Comparison of ENCODE assay signal across 23 mouse cellular contexts in genomic region chr11:24101625-24102024, GRCm38 (mm10). TPM values are rescaled to one million over a fixed set of nuclear protein-coding genes. Genes with fewer than 3 reads are reported as not detected.
DNase-seq lines count a peak whose midpoint lies in the region; ATAC-seq and TF ChIP-seq lines count a peak whose summit lies in the region.
"Had no signal": no experiment of that assay in that cellular context is flagged by ENCODE, and none has a peak within 500 bp of the region (broad histone marks: within the 10 kb centered on the region; RNA-seq: fewer than 3 reads in every experiment).

No protein-coding gene starts in this region.

- TF ChIP-seq POLR2A in thymus, adult 2 months (IDR thresholded peaks at IDR 0.05; ENCODE audit: control insufficient read depth, extremely low read depth, insufficient read depth, low read length, poor library complexity): no peak

- TF ChIP-seq CTCF in hindbrain, postnatal 0 days (IDR thresholded peaks at IDR 0.05; ENCODE audit: low read depth): no peak
- no peak for TF ChIP-seq CTCF in midbrain, postnatal 0 days (IDR thresholded peaks at IDR 0.05)
- no peak for TF ChIP-seq CTCF in thymus, adult 2 months (IDR thresholded peaks at IDR 0.05; ENCODE audit: borderline replicate concordance, control insufficient read depth, extremely low read depth, insufficient read depth, low read length, poor library complexity)

- no peaks in the 10 kb centered on the region for H3K9me3 ChIP-seq in embryonic facial prominence, embryonic 13.5 days
- no peaks in the 10 kb centered on the region for H3K9me3 ChIP-seq in embryonic facial prominence, embryonic 10.5 days
- no peaks in the 10 kb centered on the region for H3K9me3 ChIP-seq in hindbrain, embryonic 13.5 days
- no peaks in the 10 kb centered on the region for H3K9me3 ChIP-seq in hindbrain, postnatal 0 days (ENCODE audit: low read length)
- no peaks in the 10 kb centered on the region for H3K9me3 ChIP-seq in liver, embryonic 11.5 days (ENCODE audit: control insufficient read depth, low read length)
- H3K9me3 ChIP-seq in midbrain, postnatal 0 days (ENCODE audit: low read length): no peaks in the 10 kb centered on the region
- H3K9me3 ChIP-seq: intestine, embryonic 15.5 days; limb, embryonic 15.5 days; midbrain, embryonic 13.5 days; neural tube, embryonic 13.5 days had no signal

- H3K4me2 ChIP-seq in embryonic facial prominence, embryonic 13.5 days: no peak overlapping the region
- H3K4me2 ChIP-seq in hindbrain, embryonic 13.5 days: no peak overlapping the region
- no peak overlapping the region for H3K4me2 ChIP-seq in hindbrain, postnatal 0 days (ENCODE audit: low read depth, low read length)
- no peak overlapping the region for H3K4me2 ChIP-seq in liver, embryonic 11.5 days
- H3K4me2 ChIP-seq in midbrain, postnatal 0 days (ENCODE audit: low read depth, low read length, poor library complexity, severe bottlenecking): no peak overlapping the region
- H3K4me2 ChIP-seq: intestine, embryonic 15.5 days; limb, embryonic 15.5 days; midbrain, embryonic 13.5 days had no signal

- no peak overlapping the region for H3K4me3 ChIP-seq in embryonic facial prominence, embryonic 13.5 days
- H3K4me3 ChIP-seq in embryonic facial prominence, embryonic 10.5 days: no peak overlapping the region
- no peak overlapping the region for H3K4me3 ChIP-seq in hindbrain, embryonic 13.5 days
- H3K4me3 ChIP-seq in hindbrain, postnatal 0 days (ENCODE audit: low read length): no peak overlapping the region
- H3K4me3 ChIP-seq in liver, embryonic 11.5 days (ENCODE audit: low read depth, low read length): no peak overlapping the region
- H3K4me3 ChIP-seq in midbrain, postnatal 0 days (ENCODE audit: low read depth, low read length): no peak overlapping the region
- no peak overlapping the region for H3K4me3 ChIP-seq in thymus, adult 2 months (ENCODE audit: control insufficient read depth, insufficient read depth, low read length)
- H3K4me3 ChIP-seq: intestine, embryonic 15.5 days; limb, embryonic 15.5 days; midbrain, embryonic 13.5 days; neural tube, embryonic 13.5 days had no signal

- WGBS in embryonic facial prominence, embryonic 13.5 days: 76% methylated on average over 3 of the region's 3 CpGs
- WGBS in embryonic facial prominence, embryonic 10.5 days: 91% methylated on average over 3 of the region's 3 CpGs
- whole genome bisulfite sequencing in hindbrain, embryonic 13.5 days: 89% methylated on average over 3 of the region's 3 CpGs
- WGBS in hindbrain, postnatal 0 days: 82% methylated on average over 3 of the region's 3 CpGs
- WGBS in liver, embryonic 11.5 days: 48% methylated on average over 3 of the region's 3 CpGs
- WGBS in midbrain, postnatal 0 days: 88% methylated on average over 3 of the region's 3 CpGs
- WGBS in thymus, adult 2 months: 91% methylated on average over 3 of the region's 3 CpGs

- H3K4me1 ChIP-seq in embryonic facial prominence, embryonic 13.5 days: peaks cover 69% of the 10 kb centered on the region
- H3K4me1 ChIP-seq in embryonic facial prominence, embryonic 10.5 days: peaks cover 50% of the 10 kb centered on the region
- peaks cover 78% of the 10 kb centered on the region for H3K4me1 ChIP-seq in hindbrain, embryonic 13.5 days (replicated peaks)
- H3K4me1 ChIP-seq in hindbrain, postnatal 0 days (ENCODE audit: insufficient read depth, low read length): peaks cover 6% of the 10 kb centered on the region
- H3K4me1 ChIP-seq in liver, embryonic 11.5 days (replicated peaks; ENCODE audit: control insufficient read depth, insufficient read depth, low read length): peaks cover 50% of the 10 kb centered on the region
- peaks cover 3% of the 10 kb centered on the region; the same call in 1 of the 2 replicates for H3K4me1 ChIP-seq in midbrain, postnatal 0 days (ENCODE audit: insufficient read depth, low read length)
- no peaks in the 10 kb centered on the region for H3K4me1 ChIP-seq in thymus, adult 2 months (replicated peaks; ENCODE audit: control insufficient read depth, insufficient read depth, low read length)

- no peaks in the 10 kb centered on the region for H3K27me3 ChIP-seq in embryonic facial prominence, embryonic 13.5 days
- no peaks in the 10 kb centered on the region for H3K27me3 ChIP-seq in embryonic facial prominence, embryonic 10.5 days (replicated peaks; ENCODE audit: low read depth, poor library complexity, severe bottlenecking)
- H3K27me3 ChIP-seq in hindbrain, embryonic 13.5 days: no peaks in the 10 kb centered on the region
- no peaks in the 10 kb centered on the region for H3K27me3 ChIP-seq in hindbrain, postnatal 0 days (ENCODE audit: insufficient read depth, low read length)
- H3K27me3 ChIP-seq in liver, embryonic 11.5 days (replicated peaks; ENCODE audit: control insufficient read depth, insufficient read depth, low read length): no peaks in the 10 kb centered on the region
- no peaks in the 10 kb centered on the region for H3K27me3 ChIP-seq in midbrain, postnatal 0 days (ENCODE audit: insufficient read depth, low read length)
- no peaks in the 10 kb centered on the region for H3K27me3 ChIP-seq in thymus, adult 2 months (ENCODE audit: control insufficient read depth, insufficient read depth, low read length)
- H3K27me3 ChIP-seq: intestine, embryonic 15.5 days; limb, embryonic 15.5 days; midbrain, embryonic 13.5 days; neural tube, embryonic 13.5 days had no signal

- peaks cover 4% of the 10 kb centered on the region; the same call in 1 of the 2 replicates for H3K36me3 ChIP-seq in embryonic facial prominence, embryonic 13.5 days
- peaks cover 31% of the 10 kb centered on the region for H3K36me3 ChIP-seq in embryonic facial prominence, embryonic 10.5 days (replicated peaks)
- H3K36me3 ChIP-seq in hindbrain, embryonic 13.5 days: peaks cover 3% of the 10 kb centered on the region; the same call in 1 of the 2 replicates
- H3K36me3 ChIP-seq in hindbrain, postnatal 0 days (ENCODE audit: insufficient read depth, low read length): no peaks in the 10 kb centered on the region
- H3K36me3 ChIP-seq in liver, embryonic 11.5 days (ENCODE audit: control insufficient read depth, insufficient read depth, low read length): peaks cover 3% of the 10 kb centered on the region; the same call in 1 of the 2 replicates
- H3K36me3 ChIP-seq in midbrain, postnatal 0 days (ENCODE audit: insufficient read depth, low read length): no peaks in the 10 kb centered on the region
- H3K36me3 ChIP-seq in thymus, adult 2 months (ENCODE audit: control insufficient read depth, insufficient read depth, low read length): no peaks in the 10 kb centered on the region
- H3K36me3 ChIP-seq: intestine, embryonic 15.5 days; limb, embryonic 15.5 days; midbrain, embryonic 13.5 days had no signal

- 0 out of 2 replicates have a peak overlapping the region, but pooled peaks have one; percentile 29 for H3K27ac ChIP-seq in embryonic facial prominence, embryonic 13.5 days
- no peak overlapping the region for H3K27ac ChIP-seq in embryonic facial prominence, embryonic 10.5 days (replicated peaks)
- no peak overlapping the region for H3K27ac ChIP-seq in hindbrain, embryonic 13.5 days
- no peak overlapping the region for H3K27ac ChIP-seq in hindbrain, postnatal 0 days
- H3K27ac ChIP-seq in liver, embryonic 11.5 days (ENCODE audit: low read depth, low read length): peak overlapping the region; percentile 49; the same call in 1 of the 2 replicates
- no peak overlapping the region for H3K27ac ChIP-seq in midbrain, postnatal 0 days (ENCODE audit: low read depth, low read length)
- no peak overlapping the region for H3K27ac ChIP-seq in thymus, adult 2 months (ENCODE audit: control insufficient read depth, insufficient read depth, low read length)
- H3K27ac ChIP-seq: intestine, embryonic 15.5 days; midbrain, embryonic 13.5 days had no signal

- no peak for DNase-seq in embryonic facial prominence, embryonic 10.5 days (ENCODE audit: low spot score)
- DNase-seq in hindbrain, postnatal 0 days (ENCODE audit: low spot score): no peak
- DNase-seq in liver, embryonic 11.5 days (ENCODE audit: low spot score): no peak
- DNase-seq in midbrain, postnatal 0 days (ENCODE audit: low spot score): no peak
- DNase-seq in thymus, adult 2 months: no peak
- DNase-seq: adrenal gland, postnatal 10 days; cerebellum, adult 9-11 months; gastrocnemius, postnatal 25 days; thymus, postnatal 36 days had no signal

- no peak for ATAC-seq in embryonic facial prominence, embryonic 13.5 days (ENCODE audit: insufficient number of reproducible peaks, insufficient read depth, low FRiP score, low TSS enrichment, low read depth)
- ATAC-seq in hindbrain, embryonic 13.5 days (ENCODE audit: low FRiP score): no peak
- ATAC-seq in hindbrain, postnatal 0 days: no peak
- ATAC-seq in liver, embryonic 11.5 days (replicated peaks; ENCODE audit: low FRiP score): peak; percentile 80
- ATAC-seq in megakaryocyte-erythroid progenitor cell, adult 5-6 weeks (replicated peaks; ENCODE audit: low FRiP score, low TSS enrichment, poor library complexity, severe bottlenecking): 0 out of 2 replicates have a peak, but pooled peaks have one; percentile 19
- ATAC-seq in midbrain, postnatal 0 days (ENCODE audit: low FRiP score): no peak
- ATAC-seq: intestine, embryonic 15.5 days; lung, postnatal 0 days; midbrain, embryonic 13.5 days; Patski had no signal

- no peak overlapping the region for H3K9ac ChIP-seq in embryonic facial prominence, embryonic 13.5 days
- H3K9ac ChIP-seq in hindbrain, embryonic 13.5 days: peak overlapping the region; percentile 1; the same call in 1 of the 2 replicates
- no peak overlapping the region for H3K9ac ChIP-seq in hindbrain, postnatal 0 days (replicated peaks; ENCODE audit: low read length)
- H3K9ac ChIP-seq in liver, embryonic 11.5 days (ENCODE audit: low read depth, low read length): no peak overlapping the region
- no peak overlapping the region for H3K9ac ChIP-seq in midbrain, postnatal 0 days (replicated peaks; ENCODE audit: low read length, poor library complexity, severe bottlenecking)
- H3K9ac ChIP-seq: intestine, embryonic 15.5 days; limb, embryonic 15.5 days; midbrain, embryonic 13.5 days had no signal

RNA-seq across cellular contexts. Expression of gene Bcl11a, which starts 23.8 kb away (rescaled TPM):
- 70.0 and 79.1 TPM in 2 replicates for polyA plus RNA-seq in embryonic facial prominence, embryonic 13.5 days (2015; fragmentation: Nextera tagmentation; extraction: Ambion mirVana)
- polyA plus RNA-seq in embryonic facial prominence, embryonic 10.5 days (2016; fragmentation: Nextera tagmentation; extraction: Ambion mirVana): 47.0 and 62.4 TPM in 2 replicates
- 116 and 129 TPM in 2 replicates for polyA plus RNA-seq in hindbrain, embryonic 13.5 days (2015; fragmentation: Nextera tagmentation; extraction: Ambion mirVana)
- 32.2 and 32.3 TPM in 2 replicates for total RNA-seq in hindbrain, postnatal 0 days (2014; rRNA removed)
- 69.8 and 73.5 TPM in 2 replicates for polyA plus RNA-seq in hindbrain, postnatal 0 days (2015; fragmentation: Nextera tagmentation; extraction: Ambion mirVana)
- 92.2 and 95.4 TPM in 2 replicates for polyA plus RNA-seq in liver, embryonic 11.5 days (2014; fragmentation: Nextera tagmentation; extraction: Ambion mirVana)
- total RNA-seq in megakaryocyte-erythroid progenitor cell, adult 5-6 weeks (2014; fragmentation: Nextera tagmentation): 194 and 225 TPM in 2 replicates
- total RNA-seq in megakaryocyte-erythroid progenitor cell, adult 5-6 weeks (2017): 69.3 and 74.2 TPM in 2 replicates
- total RNA-seq in midbrain, postnatal 0 days (2014; rRNA removed): 40.9 and 44.6 TPM in 2 replicates
- polyA plus RNA-seq in midbrain, postnatal 0 days (2015; fragmentation: Nextera tagmentation; extraction: Ambion mirVana): 80.9 and 85.4 TPM in 2 replicates
- polyA plus RNA-seq in thymus, adult 2 months (2012; rRNA removed): 2.7 and 2.8 TPM in 2 replicates
- polyA plus RNA-seq: Patski had no signal

RNA-seq across cellular contexts. Expression of gene A830031A19Rik, which starts 26.8 kb away (rescaled TPM):
- polyA plus RNA-seq in embryonic facial prominence, embryonic 13.5 days (2015; fragmentation: Nextera tagmentation; extraction: Ambion mirVana): not detected in 2 replicates
- not detected in 2 replicates for polyA plus RNA-seq in embryonic facial prominence, embryonic 10.5 days (2016; fragmentation: Nextera tagmentation; extraction: Ambion mirVana)
- 0.23 TPM in 1 of 2 replicates, not detected in the other for polyA plus RNA-seq in hindbrain, embryonic 13.5 days (2015; fragmentation: Nextera tagmentation; extraction: Ambion mirVana)
- not detected in 2 replicates for total RNA-seq in hindbrain, postnatal 0 days (2014; rRNA removed)
- not detected in 2 replicates for polyA plus RNA-seq in hindbrain, postnatal 0 days (2015; fragmentation: Nextera tagmentation; extraction: Ambion mirVana)
- polyA plus RNA-seq in liver, embryonic 11.5 days (2014; fragmentation: Nextera tagmentation; extraction: Ambion mirVana): not detected in 2 replicates
- total RNA-seq in megakaryocyte-erythroid progenitor cell, adult 5-6 weeks (2014; fragmentation: Nextera tagmentation): not detected in 2 replicates
- total RNA-seq in megakaryocyte-erythroid progenitor cell, adult 5-6 weeks (2017): not detected in 2 replicates
- total RNA-seq in midbrain, postnatal 0 days (2014; rRNA removed): not detected in 2 replicates
- polyA plus RNA-seq in midbrain, postnatal 0 days (2015; fragmentation: Nextera tagmentation; extraction: Ambion mirVana): 0.38 TPM in 1 of 2 replicates, not detected in the other
- polyA plus RNA-seq in thymus, adult 2 months (2012; rRNA removed): not detected in 2 replicates
- total RNA-seq: adrenal gland, postnatal 10 days; gastrocnemius, postnatal 25 days; heart, adult 8-10 months had no signal
- polyA plus RNA-seq: heart, postnatal 0 days; hindbrain, embryonic 11.5 days; intestine, embryonic 15.5 days; kidney, embryonic 14.5 days; large intestine, adult 2 months; lung, postnatal 0 days; midbrain, embryonic 13.5 days; neural tube, embryonic 13.5 days; Patski had no signal

Comparison
In these comparisons a context has a peak if more than half of its experiments do, and no peak if none do; other contexts are left out.
1. H3K27ac ChIP-seq: peak in embryonic facial prominence, embryonic 13.5 days (single experiment) and liver, embryonic 11.5 days (single experiment); none in embryonic facial prominence, embryonic 10.5 days (single experiment), hindbrain, embryonic 13.5 days (single experiment), hindbrain, postnatal 0 days (single experiment), midbrain, postnatal 0 days (single experiment) and thymus, adult 2 months (single experiment).
2. ATAC-seq: peak in liver, embryonic 11.5 days (single experiment) and megakaryocyte-erythroid progenitor cell, adult 5-6 weeks (single experiment); none in embryonic facial prominence, embryonic 13.5 days (single experiment), hindbrain, embryonic 13.5 days (single experiment), hindbrain, postnatal 0 days (single experiment) and midbrain, postnatal 0 days (single experiment).
3. RNA of gene Bcl11a, which starts 23.8 kb away (polyA plus RNA-seq): 116 to 129 TPM in hindbrain, embryonic 13.5 days, 92.2 to 95.4 TPM in liver, embryonic 11.5 days, 80.9 to 85.4 TPM in midbrain, postnatal 0 days, 70.0 to 79.1 TPM in embryonic facial prominence, embryonic 13.5 days, 69.8 to 73.5 TPM in hindbrain, postnatal 0 days and 47.0 to 62.4 TPM in embryonic facial prominence, embryonic 10.5 days; 2.7 to 2.8 TPM in thymus, adult 2 months; every median in the first group is over 10 times any median in the second.